Mouse (Mus musculus) brain, embryonic 18.5 days (tissue): Measurements from ENCODE around the gene Tcf3.

Experiments used
- DNase-seq: peaks from one replicate; pipeline ENCODE4 v3.0.0-alpha.2; 2012; ENCODE audit warnings: low read depth, low spot score

Tcf3 gene

DNA sequence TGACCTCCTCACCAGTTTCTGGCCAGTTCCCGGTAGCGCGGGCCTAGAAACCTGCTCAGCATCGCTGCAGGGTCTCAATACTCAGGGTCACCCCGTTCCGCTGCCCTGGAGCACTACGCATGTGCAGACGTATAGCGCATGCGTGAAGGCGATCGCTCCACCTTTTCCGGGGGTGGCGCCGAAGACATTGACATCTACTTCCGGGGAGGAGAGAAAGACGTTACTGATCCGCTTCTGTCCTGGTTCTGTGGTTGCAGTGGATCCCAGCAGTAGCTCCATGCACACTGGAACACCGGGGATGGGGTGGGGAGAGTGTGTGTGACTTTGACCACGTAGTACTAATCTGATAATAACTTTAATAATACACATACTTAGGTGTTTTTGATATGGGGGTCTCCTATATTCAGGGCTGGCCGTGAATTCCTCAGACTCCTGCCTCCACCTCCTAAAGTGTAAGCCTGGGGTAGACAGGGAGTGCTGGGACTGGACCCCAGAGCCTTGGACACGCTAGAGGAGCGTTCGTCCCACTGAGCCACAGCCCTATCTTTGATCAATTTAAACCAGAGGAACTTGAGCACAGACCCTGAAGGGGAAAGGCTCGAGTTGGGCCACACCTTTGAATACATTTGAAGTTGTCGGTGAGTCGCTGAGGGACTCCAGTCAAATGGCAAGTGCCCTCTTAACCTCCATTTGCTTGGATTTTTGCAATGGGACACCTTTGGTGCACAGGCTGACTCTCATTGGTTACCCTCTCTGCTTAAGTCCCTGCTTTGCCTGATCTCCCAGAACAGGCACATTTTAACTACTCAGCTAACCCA is 26.6 kb downstream of the Tcf3 start, which contains the start of gene Uqcr11:
TSS of gene Uqcr11 (minus strand) at position 147 of the 818 bp plus-strand sequence.
- peak; percentile 87 for DNase-seq

DNA sequence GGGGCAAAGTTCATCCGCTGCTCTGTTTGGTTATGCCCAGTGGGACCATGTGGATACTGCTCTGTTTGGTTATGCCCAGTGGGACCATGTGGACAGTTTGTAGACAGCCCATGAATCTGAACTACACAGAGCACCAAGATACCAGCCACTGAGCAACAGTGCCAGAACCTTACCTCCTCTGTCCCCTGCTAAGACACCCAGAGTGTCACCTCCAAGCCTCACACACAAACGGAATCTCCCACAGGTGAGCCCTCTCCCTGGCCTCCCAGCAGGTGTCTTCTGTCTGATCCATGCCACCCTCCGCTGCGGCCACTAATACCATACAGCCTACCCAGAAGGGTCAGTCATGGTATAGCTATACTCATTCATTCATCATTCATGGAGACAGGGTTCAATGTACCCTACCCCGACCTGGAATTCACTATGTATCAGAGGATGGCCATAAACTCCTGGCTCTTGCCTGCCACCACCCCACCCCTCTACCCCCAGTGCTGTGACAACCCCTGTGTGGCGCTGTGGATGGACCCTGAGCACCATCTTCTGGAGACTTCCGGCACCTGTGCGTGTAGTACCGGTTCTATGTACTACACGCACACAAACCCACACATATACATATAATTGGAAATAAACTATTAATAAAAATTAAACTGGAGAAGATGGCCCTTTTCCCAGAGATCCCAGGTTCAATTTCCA is 27.8 kb downstream of the Tcf3 start:
- DNase-seq = no peak

DNA sequence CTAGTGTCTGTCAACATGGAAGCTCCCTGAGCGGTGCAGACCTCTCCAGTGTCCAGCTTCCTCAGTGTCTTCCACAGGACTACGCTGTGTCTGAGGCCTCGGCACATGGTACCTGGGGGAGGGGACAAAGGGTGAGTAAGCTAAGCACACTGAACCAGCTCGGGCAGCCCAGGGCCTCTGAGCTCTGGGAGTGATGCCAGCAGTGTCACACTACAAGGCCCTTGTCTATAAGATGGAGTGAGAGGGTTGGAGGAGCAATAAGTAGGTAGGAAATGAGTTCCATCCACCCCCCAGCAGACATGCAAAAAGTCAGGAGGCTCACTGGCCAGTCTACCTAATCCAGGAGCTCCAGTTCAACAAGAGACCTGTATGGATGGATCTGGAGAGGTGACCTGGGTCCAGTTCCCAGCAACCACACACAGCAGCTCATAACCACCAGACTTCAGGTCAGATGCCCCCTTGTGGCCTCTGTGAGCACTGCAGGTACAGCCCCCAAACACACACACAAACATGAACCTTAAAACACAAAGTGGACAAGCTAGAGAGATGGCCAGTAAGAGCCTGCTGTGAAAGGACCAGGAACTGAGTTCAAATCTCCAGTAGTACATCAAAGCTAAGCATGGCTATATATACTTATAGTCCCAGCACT is 30.3 kb downstream of the Tcf3 start:
- DNase-seq = no peak

DNA sequence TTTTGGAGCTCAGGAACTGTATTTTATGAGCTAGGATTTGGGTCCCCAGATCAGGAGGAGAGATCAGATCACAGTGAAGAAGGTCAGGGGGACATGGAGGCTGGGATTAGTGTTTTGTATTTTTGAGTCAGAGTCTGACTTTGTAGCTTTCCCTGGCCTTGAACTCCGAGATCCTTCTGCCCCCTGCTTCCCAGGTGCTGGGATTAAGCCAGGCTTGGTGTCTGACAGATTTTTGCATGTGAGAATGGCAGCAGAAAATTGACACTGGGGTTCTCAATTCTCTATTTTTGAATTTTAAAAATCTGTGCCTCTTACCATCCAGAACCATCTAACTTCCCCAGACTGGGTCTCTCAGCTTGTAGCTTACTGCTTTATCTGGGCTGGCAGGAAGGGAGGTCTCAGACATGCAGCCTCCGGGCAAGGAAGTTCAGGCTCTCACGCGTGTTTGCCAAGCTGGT is 32.7 kb downstream of the Tcf3 start:
- DNase-seq = no peak

DNA sequence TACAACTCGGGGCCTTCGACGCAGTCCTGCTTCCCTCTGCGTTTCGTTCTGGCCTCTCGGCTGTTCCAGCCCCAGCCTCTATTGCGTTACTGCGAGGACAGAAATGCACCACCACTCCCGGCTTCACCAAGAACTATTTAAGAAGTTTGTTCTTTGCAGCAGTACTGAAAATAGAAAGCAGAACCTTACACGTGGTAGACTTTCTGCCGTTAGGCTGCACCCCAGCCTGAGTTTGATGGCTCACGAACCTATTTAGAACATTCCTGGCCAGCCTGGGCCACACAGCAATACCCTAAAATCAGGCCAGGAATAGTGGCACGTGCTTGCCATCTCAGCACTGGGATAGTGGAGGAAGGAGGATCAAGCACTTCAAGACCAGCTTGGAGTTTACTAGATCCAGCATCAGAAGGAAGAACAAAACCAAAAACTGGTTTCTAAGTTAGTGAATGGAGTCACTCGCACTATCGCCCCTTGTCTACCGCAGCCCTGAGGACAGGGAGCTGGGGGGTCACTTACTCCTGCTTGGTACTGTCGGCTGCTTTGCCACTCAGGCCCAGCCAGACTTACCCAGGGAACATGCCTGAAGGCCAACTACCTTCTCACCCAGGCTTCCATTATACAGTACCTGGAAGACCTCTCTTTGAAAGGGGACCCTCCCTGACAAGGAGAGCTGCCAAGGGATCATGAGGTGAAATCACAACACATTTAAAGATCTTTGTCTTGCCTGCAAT is 33.3 kb downstream of the Tcf3 start:
- no peak for DNase-seq

DNA sequence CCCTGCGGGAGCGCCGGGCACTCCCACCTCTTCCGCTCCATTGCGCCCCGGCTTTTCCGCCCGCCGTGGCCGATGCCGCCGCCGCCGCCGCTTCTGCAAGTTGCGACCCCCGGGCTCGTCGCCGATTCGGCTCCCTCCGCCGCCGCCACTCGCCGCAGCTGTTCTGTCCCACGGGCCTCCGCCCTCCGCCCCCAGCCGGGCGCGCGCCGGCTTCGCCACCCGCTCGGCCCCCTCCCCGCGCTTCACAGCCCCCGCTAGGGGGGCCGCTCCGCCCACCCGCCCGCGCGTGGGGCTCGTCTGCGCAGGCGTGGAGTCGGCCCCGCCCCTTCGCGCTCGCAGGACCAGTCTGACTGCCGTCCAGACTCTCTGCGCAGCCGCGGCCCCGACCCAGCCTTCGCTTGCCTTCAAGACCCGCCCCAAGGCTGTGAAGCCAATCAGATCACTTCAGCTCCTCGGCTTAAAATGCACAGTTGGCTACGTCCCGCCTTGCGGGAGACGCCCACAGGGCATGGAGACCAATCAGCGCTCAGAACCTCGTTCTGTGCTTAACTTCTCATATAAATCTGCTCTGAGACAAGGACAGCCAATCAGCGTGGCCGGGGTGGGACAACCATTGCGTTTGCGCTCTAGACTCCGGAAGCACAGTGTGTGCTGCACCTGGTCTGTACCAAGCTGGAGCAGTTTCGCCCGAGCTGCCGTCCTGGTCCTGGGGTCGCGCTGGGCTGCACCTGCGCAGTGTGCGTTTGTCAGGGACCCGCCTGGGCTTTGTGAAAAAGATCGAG is 34.1 kb downstream of the Tcf3 start, which contains the start of gene Mbd3:
TSS of gene Mbd3 (minus strand) at position 360 of the 782 bp plus-strand sequence.
- DNase-seq = peak; percentile 100

DNA sequence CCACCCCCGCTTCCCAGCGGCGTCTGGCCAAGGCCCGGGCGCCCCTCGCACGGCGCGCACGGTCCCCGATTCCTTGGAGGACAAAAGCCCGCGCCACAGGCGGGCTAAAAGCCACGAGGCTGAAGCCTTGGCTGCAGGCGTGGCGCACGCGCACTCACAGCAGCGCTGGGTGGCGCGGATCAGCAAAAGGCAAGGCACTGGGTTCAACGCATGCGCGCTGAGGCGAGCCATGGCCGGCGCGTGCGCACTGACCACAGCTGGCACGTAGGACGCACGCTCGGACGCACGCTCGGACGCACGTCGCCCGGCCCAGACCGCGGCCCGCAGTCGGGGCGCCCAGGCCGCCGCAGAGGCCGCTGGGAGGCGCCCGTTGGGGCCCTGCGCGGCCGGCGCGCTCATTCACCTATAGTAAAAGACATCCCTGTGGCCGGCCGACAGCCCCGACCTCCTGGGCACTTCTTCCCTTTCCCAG is 34.7 kb downstream of the Tcf3 start:
- DNase-seq = peak; percentile 96

DNA sequence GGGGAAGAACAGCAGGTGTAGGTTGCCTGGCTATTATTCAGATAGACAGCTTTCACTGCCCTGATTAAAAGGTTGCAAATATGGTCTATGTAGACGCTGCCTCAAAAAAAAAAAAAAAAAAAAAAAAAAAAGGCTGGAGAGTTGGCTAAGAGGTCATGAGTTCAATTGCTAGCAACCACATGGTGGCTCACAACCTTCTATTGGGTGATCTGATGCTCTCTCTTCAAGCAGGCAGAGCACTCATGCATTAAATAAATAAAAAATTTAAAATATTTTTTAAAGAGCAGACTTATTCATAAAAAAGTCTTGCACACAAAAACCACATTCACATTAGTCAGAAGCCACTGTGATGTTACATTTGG is 35.3 kb downstream of the Tcf3 start:
- no peak for DNase-seq

DNA sequence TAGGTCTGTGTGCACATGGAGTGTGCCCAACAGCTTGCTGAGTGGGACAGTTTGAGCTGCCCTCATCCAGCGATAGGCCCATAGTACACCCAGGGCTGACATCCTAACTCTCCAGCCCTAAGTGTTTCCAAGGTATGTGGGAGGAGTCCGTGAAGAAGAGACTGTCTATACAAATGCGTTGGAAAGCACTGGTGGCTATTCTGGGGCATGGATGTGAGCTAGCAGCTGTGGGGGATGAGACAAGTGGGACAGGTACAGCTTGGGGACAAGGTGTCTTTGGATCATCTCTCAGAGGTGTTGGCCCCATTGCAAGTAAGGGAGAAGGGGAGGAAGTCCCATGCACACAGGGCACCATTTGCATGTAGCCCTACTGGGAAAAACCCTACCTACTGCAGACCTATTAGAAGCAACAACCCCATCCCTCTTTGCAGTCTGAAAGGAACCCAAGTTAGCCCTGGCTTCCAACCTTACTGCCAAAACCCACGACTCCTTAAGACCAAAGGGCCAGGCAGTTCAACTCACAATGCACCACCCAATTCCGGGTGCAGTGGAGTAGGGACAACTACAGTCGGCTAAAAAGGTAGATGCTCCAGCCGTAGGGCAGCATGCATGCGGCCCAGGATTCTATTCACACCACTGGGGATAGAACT is 35.8 kb downstream of the Tcf3 start:
- DNase-seq = no peak

DNA sequence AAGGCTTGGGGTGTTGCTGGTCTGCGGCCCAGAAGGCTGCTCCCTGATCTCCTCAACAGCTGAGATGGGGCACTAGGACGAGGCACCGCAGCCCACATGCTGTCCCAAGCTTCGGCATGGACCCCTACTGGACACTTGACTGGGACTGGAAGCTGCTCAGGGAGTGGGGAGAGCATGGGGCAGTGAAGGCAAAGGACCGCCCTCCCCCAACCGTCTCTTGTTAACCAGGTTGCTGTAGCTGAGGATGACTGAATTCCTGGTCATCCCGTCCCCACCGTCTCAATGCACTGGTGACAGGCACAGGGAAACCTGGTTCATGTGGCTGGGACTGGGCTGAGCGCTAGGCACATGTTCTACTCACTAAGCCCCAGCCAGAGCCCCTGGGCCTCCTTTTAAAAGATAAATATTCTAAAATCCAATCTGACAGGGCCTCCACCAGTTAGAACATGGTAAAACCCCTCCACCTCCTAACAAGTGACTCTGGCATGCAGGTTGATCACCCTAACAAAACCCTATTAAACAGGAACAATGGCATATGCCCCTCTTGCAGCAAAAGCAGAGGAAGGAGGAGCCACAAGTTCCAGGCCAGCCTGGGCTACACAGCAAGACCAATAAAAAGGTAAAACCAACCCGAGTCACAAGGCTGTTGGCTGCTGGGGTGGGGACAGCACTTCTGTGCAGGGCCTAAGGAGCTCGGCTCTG is 36.5 kb downstream of the Tcf3 start:
- DNase-seq = no peak

DNA sequence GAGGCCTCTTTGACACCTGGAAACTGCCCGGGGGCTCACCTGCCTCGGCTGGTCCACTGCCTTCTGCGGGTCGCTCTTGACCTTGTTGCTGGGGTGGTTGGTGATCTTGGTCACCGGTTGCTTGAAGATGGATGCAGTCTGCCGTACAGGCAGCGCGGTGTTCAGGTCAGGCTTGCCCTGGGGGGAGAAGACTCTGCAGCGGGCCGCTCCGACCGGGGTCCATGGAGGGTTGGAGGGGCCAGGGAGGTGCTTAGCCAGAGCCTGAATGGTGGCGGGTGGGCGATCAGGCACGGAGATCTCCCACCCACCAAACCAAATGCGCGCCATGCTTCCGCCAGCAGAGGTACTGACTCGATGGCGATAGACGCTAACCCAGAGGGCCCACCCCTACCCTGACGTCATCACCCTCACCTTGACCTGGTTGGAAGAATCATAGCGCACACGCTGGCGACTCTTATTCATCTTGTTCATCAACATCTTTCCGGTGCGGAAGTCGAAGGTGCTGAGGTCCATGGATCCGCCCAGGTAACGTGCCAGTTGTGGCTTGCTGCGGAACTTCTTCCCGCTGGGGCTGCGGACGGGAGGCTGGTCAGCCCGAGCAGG is 38.3 kb downstream of the Tcf3 start:
- no peak for DNase-seq

DNA sequence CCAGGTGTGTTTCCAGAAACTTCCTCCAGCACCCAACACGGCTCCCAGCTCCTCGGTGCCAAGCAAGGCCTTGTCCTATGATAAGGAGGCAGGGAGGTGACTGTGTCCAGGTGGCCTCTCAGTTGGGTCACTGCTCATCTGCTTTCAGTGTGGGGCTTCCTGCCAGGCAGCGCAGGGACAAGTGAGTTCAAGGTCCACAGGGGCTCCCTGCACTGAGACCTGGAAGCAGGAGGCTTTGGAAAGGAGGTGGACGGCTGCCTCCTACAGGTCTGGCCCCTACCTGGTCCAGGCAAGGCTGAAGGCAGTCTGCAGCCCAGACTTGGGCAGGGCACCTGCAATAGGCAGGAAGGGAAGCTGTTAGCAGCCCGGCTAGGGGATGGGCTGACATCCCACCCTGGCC is 40.8 kb downstream of the Tcf3 start:
- no peak for DNase-seq

DNA sequence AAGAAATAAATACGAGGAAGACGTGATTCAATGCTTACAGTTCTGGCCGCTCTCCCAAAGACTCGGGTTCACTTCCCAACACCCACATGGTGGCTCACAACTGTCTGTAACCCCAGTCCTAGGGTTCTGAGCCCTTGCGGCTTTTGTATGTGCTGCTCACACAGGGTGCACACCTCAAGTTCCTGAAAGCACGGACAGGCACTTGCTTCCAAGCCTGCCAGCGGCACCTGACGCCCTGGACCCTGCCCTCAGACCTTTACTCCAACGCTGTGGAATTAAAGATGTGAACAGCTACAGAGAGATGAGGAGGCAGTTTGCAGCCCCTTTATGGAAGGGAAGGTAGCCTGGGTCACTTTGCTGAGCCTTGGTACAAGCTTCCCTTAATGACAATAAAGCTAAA is 42.8 kb downstream of the Tcf3 start:
- no peak for DNase-seq

DNA sequence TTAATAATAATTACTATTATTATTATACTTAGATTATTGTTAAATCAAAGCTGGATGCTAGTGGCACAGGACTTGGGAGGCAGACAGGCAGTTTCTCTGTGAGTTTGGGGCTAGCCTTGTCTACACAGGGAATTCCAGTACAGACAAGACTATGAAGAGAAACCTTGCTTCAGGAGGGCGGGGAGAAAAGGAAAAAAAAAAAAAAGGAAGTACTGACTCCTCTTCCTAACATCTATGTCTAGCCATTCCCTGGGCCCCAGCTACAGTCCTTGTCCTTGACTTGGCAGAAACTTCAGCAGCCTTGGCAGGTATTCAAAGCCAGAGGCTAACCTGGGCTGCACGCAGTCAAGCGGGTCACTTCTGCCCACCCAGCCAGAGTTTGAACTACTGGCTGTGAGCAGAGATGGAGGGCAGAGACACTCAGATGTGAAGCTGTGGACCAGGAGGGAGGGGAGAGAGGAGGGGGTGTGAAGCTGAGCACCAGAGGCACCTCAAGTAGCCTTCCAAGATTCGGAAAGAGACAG is 44.2 kb downstream of the Tcf3 start:
- no peak for DNase-seq

DNA sequence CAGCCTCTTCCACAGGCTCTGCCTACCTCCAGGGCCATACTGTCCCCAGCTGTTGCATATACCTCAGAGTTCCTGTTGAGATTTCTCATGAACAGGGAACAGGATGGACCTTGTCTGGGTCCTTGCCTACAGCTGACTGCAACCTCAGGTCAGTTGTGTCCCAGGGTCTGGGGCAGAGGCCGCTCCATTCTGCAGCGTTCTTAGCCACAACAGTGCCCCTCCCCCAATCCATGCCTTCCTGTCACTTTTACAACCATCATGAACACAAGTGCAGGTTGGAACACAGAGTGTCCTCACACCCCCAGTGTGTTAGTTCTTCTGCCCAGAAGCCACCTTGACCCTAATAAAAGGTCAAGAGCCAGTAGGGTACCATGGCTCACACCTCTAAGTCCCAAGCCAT is 44.7 kb downstream of the Tcf3 start:
- no peak for DNase-seq

DNA sequence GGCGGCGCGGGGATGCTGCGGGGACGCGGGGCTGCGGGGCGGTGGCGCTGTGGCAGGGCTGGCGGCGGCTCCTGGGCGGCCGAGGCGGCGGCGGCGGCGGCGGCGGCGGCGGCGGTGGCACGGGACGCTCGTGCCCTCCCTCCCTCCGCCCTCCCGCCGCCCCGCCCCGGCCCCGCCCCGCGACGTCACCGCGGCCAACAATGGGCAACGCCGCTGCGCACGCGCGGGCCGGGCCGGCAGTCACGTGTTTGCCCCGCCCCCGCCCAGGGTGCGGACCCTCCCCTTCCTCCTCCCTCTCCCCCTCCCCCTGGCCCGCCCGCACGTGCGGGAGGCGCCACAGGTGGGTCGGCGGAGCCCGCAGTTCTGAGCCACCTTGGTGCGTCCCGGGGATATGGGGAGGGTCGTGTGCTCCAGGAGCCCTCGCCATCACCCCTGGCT is 45.9 kb downstream of the Tcf3 start, which contains the start of gene Mex3d:
TSS of gene Mex3d (minus strand) at position 138 of the 438 bp plus-strand sequence.
- no peak for DNase-seq

DNA sequence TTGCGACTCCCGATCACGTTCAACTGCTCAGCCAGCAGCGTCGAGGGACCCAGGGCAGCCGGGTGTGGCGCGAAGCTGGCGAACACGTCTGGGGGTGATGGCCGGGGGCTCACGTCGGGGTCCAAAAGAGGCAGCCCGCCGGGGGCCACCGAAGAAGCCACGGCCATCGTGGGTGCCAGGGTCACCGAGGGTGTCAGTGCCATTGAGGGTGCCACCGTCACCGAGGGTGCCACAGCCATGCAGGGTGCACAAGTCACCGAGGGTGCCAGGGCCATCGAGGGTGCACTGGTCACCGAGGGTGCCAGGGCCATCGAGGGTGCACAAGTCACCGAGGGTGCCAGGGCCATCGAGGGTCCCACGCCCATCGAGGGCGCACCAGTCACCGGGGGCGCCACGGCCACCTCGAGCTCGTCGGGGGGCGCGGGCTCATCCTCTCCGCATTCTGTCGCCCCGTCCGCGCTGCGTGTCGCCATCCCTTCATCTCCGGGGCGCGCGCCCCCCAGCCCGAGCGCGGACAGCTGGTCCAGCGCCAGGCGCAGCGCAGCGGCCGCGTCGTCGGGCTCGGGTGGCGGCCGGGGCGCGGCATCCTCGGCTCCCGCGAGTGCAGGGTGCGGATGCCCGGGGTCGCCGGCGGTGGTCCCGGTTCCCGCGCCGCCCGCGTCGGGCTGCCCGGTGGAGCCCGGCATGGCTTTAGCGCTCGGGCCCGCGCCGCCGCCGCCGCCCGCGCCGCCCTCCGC is 46.5 kb downstream of the Tcf3 start:
- no peak for DNase-seq
